Mouse (Mus musculus): ENCODE data around the gene Sohlh1.

DNA sequence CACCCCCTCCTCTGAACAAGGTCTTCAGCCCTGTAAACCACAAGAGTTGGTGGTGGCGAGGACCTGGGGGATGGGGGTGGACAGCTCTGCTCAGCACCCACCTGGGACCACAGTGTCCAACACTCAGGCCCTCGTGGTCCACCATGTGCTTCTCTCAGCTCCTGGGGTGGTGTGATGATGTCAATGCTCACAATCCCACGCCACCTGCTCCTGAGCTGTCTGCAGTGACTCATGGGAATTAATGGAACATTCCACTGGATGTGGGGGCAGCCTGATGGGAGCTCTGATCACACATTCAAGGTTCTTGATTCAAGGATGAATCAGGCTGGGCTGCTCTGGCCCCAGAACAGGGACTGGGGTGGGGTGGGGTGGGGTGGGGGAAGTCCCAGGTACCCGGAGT, 4.9 kb downstream of the Sohlh1 start:
- TF ChIP-seq CTCF (IDR thresholded peaks at IDR 0.05; ENCODE audit: control insufficient read depth, insufficient read depth, insufficient replicate concordance, low read depth, low read length) (no peak), POLR2A (IDR thresholded peaks at IDR 0.05; ENCODE audit: control insufficient read depth, low read depth, low read length) (no peak)
